Mouse (Mus musculus) spleen, adult 18-20 months (tissue): ENCODE data around the gene Hoxc12.

Experiments used
- DNase-seq, 2 experiments: peaks; one replicate each; pipeline ENCODE4 v3.0.0; 2022; ENCODE audit warnings: mixed read lengths in 2 of 2

Gene Hoxc12

GRCm38 (mm10) chr15:102965892-102966775 lies 29.6 kb downstream of the Hoxc12 start:
- peak; percentile 52 to 63 for DNase-seq

DNA sequence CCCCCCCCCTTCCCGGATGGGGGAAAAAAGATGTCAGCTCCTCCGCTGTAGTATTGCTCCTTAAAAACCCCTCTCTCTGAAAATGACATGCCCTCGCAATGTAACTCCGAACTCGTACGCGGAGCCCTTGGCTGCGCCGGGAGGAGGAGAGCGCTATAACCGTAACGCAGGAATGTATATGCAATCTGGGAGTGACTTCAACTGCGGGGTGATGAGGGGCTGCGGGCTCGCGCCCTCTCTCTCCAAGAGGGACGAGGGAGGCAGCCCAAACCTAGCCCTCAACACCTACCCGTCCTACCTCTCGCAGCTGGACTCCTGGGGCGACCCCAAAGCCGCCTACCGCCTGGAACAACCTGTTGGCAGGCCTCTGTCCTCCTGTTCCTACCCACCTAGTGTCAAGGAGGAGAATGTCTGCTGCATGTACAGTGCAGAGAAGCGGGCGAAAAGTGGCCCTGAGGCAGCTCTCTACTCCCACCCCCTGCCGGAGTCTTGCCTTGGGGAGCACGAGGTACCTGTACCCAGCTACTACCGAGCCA lies 30.3 kb downstream of the Hoxc12 start, which contains the start of gene Hoxc10:
Gene Hoxc10, plus strand, starts transcription at position 21 of the 536 bp plus-strand sequence.
- DNase-seq: no peak

DNA sequence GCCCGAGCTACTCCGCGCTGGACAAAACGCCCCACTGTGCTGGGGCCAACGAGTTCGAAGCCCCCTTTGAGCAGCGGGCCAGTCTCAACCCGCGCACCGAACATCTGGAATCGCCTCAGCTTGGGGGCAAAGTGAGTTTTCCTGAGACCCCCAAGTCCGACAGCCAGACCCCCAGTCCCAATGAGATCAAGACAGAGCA lies 30.7 kb downstream of the Hoxc12 start, which contains the start of gene Hoxc5:
Gene Hoxc5, plus strand, starts transcription at position 132 of the 199 bp plus-strand sequence.
- DNase-seq: no peak

DNA sequence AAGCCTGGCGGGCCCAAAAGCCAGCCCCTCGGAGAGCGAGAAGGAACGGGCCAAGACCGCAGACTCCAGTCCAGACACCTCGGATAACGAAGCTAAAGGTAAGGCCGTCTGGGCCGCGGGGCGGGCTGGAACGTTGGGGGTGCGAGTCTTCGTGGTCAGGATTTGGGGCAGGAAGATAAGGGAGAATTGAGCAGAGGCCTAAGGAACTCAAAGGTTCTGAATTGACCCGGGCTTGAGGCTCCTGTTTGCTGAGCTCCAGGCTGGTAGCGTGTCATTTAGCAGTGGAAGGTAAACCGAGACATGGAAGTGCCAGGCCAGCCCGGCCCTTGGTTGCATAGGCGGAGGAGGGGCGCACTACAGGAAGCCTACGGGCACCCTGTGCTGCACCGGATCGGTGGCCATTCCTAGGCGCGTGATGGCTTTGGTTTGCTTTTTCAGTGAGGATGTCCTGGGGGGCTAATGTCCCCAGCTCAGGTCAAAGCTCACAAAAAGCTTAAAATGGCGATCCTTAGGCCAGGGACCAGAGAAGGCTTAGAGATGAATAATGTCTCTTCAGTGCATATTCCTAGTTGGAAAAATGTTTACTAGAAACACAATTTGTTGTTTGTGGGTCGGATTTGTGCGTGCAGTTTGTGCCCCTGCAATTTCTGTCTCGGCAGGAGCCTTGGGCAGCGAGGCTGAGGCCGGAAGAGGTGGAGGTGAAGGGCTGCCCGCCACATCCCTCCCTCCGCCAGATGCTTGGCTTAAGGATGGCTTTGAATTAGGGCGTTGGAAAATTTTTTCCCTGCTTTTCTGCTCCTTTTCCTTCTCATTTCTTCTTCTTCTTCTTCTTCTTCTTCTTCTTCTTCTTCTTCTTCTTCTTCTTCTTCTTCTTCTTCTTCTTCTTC lies 31.2 kb downstream of the Hoxc12 start:
- DNase-seq: no peak

- DNase-seq: no peak
These were observed 32.7 kb downstream of the Hoxc12 start for GRCm38 (mm10) chr15:102969296-102969695.

DNA sequence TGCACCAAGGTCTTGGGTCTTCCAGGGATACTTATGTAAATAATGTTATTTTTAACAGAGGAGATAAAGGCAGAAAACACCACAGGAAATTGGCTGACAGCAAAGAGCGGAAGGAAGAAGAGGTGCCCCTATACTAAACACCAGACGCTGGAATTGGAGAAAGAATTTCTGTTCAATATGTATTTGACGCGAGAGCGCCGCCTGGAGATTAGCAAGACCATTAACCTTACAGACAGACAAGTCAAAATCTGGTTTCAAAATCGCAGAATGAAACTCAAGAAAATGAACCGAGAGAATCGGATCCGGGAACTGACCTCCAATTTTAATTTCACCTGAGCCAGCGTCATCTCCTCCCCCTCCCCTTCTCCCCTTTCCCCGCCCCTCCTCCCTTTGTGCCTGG lies 34.2 kb downstream of the Hoxc12 start:
- DNase-seq: no peak

DNA sequence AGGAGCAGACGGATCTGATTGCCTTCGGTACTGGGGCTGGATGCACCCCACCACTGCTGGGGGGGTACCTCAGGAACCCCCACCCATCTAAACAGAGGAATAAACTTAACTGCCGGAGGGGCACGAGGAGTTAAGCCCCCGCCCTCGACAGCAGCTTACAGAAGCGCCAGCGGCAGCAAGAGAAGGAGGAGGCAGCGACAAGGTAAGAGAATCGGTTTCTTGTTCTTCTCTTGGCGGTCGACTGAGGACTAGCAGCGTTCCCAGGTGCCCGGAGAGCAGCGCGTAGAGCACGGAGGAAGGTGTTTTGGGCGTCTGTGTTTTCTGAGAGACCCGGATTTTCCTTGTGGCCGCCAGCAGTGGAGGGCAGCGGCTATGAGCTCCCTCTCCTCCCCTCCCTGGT lies 35.7 kb downstream of the Hoxc12 start:
- DNase-seq: no peak

GRCm38 (mm10) chr15:102972753-102973152 lies 36.2 kb downstream of the Hoxc12 start:
- DNase-seq: no peak

GRCm38 (mm10) chr15:102975034-102975433 lies 38.5 kb downstream of the Hoxc12 start:
- DNase-seq: no peak

- DNase-seq: no peak
These were observed 39.1 kb downstream of the Hoxc12 start for GRCm38 (mm10) chr15:102975688-102976111.

- DNase-seq: no peak
These were observed 39.6 kb downstream of the Hoxc12 start, which contains the start of gene Hoxc9 for GRCm38 (mm10) chr15:102976171-102976570. TSS of gene Hoxc9 (plus strand) at chr15:102976439.

DNA sequence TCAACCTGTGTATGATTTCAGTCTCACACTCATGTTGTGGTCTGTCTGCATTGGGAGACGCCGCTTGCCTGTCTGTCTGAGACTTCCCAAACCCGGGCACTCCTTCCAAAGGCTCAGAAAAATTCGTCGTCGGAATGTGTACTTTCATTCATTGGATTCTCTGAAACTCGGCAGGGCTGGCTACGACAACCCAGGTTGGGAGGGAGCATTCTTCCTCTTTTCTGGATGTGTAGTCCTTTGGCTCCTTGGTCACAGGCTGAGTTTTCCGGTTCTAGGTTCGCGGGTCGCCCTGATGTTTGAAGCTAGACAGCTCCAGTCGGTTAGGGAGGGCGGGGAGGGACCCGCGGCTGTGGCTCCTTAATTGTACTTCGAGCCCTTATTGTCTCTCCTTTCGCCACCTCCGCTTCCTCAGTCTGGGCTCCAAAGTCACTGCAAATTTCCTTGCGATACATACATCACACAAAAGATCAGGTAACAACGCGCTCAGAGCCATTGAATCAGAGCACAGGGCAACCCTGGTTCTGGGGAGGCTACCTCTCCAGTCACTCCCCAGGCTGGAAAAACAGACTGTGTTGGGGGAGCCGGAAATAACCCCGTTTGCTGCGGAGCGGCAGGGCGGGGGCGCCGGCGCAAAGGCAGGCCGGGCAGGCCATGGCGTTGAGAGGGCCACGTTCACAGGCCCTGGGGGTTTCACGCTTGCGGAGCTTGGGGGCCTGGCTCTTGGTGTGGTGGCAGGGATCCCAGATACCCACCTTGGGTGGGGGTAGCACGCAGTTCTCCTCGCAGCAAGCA lies 40.3 kb downstream of the Hoxc12 start:
- DNase-seq: peak in 1 of 2 experiments; percentile 28

DNA sequence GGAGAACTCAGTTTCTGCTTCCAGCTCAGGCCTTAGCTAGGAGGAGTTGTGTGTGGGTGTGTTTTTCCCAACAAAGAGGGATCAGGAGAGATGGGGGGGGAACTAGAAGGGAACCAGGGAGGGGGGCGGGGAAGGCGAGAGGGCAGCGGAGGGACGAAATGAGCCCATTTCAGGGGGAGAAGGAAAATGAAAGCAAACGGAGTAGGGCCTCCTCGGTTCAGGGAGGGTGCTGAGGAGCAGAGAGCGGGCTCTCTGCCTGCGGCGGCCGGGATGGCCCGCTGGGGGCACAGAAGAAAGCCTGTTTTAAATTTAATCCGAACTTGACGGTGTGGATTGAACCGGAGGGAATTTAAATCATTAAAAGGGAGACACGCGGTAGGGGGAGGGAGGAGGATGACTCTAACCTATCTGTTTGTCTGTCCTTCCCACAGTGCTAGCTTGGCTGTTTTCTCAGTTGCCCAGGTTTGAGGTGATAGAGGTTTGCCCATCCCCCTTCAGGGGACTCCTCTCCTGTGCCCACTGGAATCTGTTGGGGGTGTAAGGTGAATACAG lies 40.9 kb downstream of the Hoxc12 start:
- DNase-seq: no peak

DNA sequence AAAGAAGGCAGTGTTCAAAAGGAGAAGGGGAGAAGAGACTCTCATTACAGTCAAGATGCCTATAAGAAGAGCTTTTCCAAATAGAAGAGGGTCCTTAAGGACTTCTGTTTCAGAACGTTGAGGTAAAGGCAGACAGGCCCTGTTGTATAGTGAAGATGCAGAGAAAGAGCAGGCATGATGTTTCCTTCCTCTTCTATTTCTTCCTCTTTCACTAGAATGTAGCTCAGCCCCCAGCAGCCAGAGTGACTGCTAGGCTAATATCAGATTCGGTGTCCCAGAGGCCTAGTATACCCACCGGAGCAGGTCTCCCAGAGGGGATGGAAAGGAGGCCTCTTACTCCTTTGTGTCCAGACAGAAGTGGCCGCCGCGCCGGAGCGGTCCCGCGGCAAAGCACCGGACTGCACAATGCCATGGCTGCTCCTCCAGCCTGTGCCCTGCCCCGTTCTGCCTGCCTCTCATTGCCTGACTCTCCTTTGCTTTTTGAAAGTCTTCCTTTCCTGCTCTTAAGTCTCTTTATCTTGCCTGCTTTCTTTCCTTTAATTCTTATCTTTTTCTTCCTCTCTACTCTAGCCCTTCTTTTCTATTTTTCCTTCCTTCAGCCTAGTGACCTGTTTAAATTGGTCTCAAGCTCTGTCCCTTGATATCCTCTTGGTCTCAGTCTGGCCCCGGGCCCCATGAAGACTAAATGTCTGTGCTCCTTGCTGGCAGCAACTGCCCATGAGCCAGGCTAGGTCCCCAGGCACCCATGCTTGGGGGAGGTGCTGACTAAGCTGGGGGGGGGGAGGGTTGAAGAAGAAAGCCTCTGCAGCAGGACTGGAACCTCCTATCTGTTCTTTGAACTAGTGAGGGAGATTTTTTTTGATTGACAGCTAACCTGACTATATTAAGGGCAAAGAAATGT lies 42.3 kb downstream of the Hoxc12 start:
- no peak for DNase-seq

- no peak for DNase-seq
These were observed 43.4 kb downstream of the Hoxc12 start for GRCm38 (mm10) chr15:102979936-102980335.

GRCm38 (mm10) chr15:102980352-102980751 lies 43.8 kb downstream of the Hoxc12 start:
- no peak for DNase-seq

DNA sequence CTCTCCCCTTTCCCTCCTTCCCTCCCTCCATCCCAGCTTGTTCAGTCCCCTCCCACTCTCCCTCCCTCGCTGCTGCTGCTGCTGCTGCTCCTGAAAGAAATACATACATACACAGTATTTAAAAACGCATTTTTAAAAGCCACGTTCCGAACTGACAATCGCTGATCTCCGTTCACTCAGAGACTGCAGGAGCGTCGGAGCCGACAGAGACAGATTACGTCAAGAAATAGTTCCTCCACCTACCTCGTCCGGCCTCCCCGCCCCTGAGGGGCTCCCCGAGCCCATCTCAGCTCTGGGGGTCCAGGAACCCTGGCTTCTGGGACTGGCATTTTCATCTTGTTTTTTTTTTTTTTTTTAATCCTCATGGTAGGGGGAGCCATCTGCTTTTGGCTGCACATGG lies 44.4 kb downstream of the Hoxc12 start:
- no peak for DNase-seq

GRCm38 (mm10) chr15:102981379-102982288 lies 45.1 kb downstream of the Hoxc12 start:
- peak in 1 of 2 experiments; percentile 17 for DNase-seq

GRCm38 (mm10) chr15:102983716-102984115 lies 47.2 kb downstream of the Hoxc12 start:
- no peak for DNase-seq

DNA sequence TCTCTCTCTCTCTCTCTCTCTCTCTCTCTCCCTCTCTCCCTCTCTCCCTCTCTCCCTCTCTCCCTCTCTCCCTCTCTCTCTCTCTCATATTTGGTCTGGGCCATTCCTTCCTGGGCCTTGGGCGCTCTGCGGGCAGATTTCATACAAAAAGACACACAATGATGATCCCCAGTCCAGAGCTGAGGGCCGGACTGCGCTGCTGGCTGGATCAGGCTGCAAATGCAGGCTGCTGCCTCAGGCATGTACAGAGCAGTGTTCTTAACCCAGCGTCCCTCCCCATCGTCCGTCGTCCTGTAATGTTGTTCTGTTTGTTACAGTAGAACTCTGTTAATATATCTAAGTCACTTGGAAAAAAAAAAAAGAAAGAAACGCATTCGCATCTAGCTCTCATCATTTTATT lies 48.0 kb downstream of the Hoxc12 start:
- no peak for DNase-seq
